Mouse (Mus musculus) midbrain, embryonic 15.5 days (tissue): ENCODE measurements around the gene Dph6. TPM values are rescaled to one million over a fixed set of nuclear protein-coding genes. Genes with fewer than 3 reads are reported as not detected.

Source experiments
- ATAC-seq: fragments of 200-750 bp; cut with Nextera tagmentation; replicated peaks from 2 replicates; pipeline ENCODE4 v1.8.0; 2017; ENCODE audit warnings: moderate TSS enrichment
- H3K27ac ChIP-seq: fragments of 300-500 bp; sonication (generic); 2 replicates; pipeline ENCODE4 v1.5.1; 2015; ENCODE audit warnings: mild to moderate bottlenecking, inconsistent platforms
- H3K27me3 ChIP-seq: fragments of 300-500 bp; sonication (generic); replicated peaks from 2 replicates; pipeline ENCODE4 v1.6.1; 2015; ENCODE audit warnings: inconsistent platforms
- H3K36me3 ChIP-seq: fragments of 300-500 bp; sonication (generic); replicated peaks from 2 replicates; pipeline ENCODE4 v1.6.1; 2015; ENCODE audit warnings: inconsistent platforms
- H3K4me1 ChIP-seq: fragments of 300-500 bp; sonication (generic); 2 replicates; pipeline ENCODE4 v1.6.1; 2015; ENCODE audit warnings: inconsistent platforms
- H3K4me2 ChIP-seq: fragments of 300-500 bp; sonication (generic); 2 replicates; pipeline ENCODE4 v1.6.1; 2015; ENCODE audit warnings: inconsistent platforms, mild to moderate bottlenecking, moderate library complexity
- H3K4me3 ChIP-seq: fragments of 300-500 bp; sonication (generic); 2 replicates; pipeline ENCODE4 v1.5.1; 2015; ENCODE audit warnings: mild to moderate bottlenecking, inconsistent platforms
- H3K9ac ChIP-seq: fragments of 300-500 bp; sonication (generic); 2 replicates; pipeline ENCODE4 v1.6.1; 2015; ENCODE audit warnings: mild to moderate bottlenecking, inconsistent platforms
- H3K9me3 ChIP-seq: fragments of 300-500 bp; sonication (generic); 2 replicates; pipeline ENCODE4 v1.6.1; 2016; ENCODE audit warnings: inconsistent platforms
- WGBS: fragments of 180-500 bp; shearing (Covaris S2); methylation state at CpG from one replicate; pipeline ENCODE4 v1.1.7; 2015; ENCODE audit warnings: mixed read lengths; 5-methylcytosine and 5-hydroxymethylcytosine counted together
- polyA plus RNA-seq: library from polyadenylated mRNA; unstranded; fragments of >200 nt; fragmentation: Nextera tagmentation; extraction: Ambion mirVana; gene quantifications from 2 replicates; pipeline ENCODE4 v1.2.1, GENCODE M21; 2015

Gene Dph6
- 14.0 and 15.1 TPM in 2 replicates for polyA plus RNA-seq

- ATAC-seq = peak; percentile 98
- peaks cover 8% of the 10 kb centered on the region for H3K4me1 ChIP-seq
- H3K4me3 ChIP-seq = peak within 1 kb of the TSS; percentile 84
- under 1% methylated on average over 45 of the region's 45 CpGs for WGBS
- H3K27ac ChIP-seq = peak within 1 kb of the TSS; percentile 94
- no peaks in the 10 kb centered on the region for H3K27me3 ChIP-seq
- H3K9me3 ChIP-seq = no peaks in the 10 kb centered on the region
- no peaks in the 10 kb centered on the region for H3K36me3 ChIP-seq
- H3K4me2 ChIP-seq = peak within 1 kb of the TSS; percentile 66
- H3K9ac ChIP-seq = peak within 1 kb of the TSS; percentile 82
Observed at GRCm38 (mm10) chr2:114654365-114655239, at the start of gene Dph6. Gene Dph6, minus strand, starts transcription at chr2:114654964.

- H3K9me3 ChIP-seq = no peaks in the 10 kb centered on the region
- no peak overlapping the region for H3K4me3 ChIP-seq
- H3K36me3 ChIP-seq = no peaks in the 10 kb centered on the region
- H3K27ac ChIP-seq = no peak overlapping the region
- H3K4me1 ChIP-seq = no peaks in the 10 kb centered on the region
- ATAC-seq = no peak
- 73% methylated on average over 2 of the region's 2 CpGs for WGBS
- H3K4me2 ChIP-seq = no peak overlapping the region
- no peak overlapping the region for H3K9ac ChIP-seq
- H3K27me3 ChIP-seq = no peaks in the 10 kb centered on the region
Observed at GRCm38 (mm10) chr2:114700966-114701685, 46.4 kb upstream of the Dph6 start.

- no peak overlapping the region for H3K4me2 ChIP-seq
- WGBS = 83% methylated on average over 2 of the region's 2 CpGs
- no peaks in the 10 kb centered on the region for H3K36me3 ChIP-seq
Observed at GRCm38 (mm10) chr2:114691607-114692006, 36.8 kb upstream of the Dph6 start.

GRCm38 (mm10) chr2:114687483-114687882, 32.7 kb upstream of the Dph6 start:
- H3K4me3 ChIP-seq = no peak overlapping the region
- no peaks in the 10 kb centered on the region for H3K9me3 ChIP-seq
- H3K4me1 ChIP-seq = no peaks in the 10 kb centered on the region
- no peak for ATAC-seq
- no peak overlapping the region for H3K4me2 ChIP-seq
- WGBS = 74% methylated on average over 1 of the region's 1 CpGs
- no peaks in the 10 kb centered on the region for H3K36me3 ChIP-seq
- no peak overlapping the region for H3K27ac ChIP-seq
- no peak overlapping the region for H3K9ac ChIP-seq
- H3K27me3 ChIP-seq = no peaks in the 10 kb centered on the region

More at GRCm38 (mm10) chr2:114691607-114692006, 36.8 kb upstream of the Dph6 start:
- no peak overlapping the region for H3K4me3 ChIP-seq
- no peaks in the 10 kb centered on the region for H3K27me3 ChIP-seq
- H3K9me3 ChIP-seq = no peaks in the 10 kb centered on the region
- no peak overlapping the region for H3K27ac ChIP-seq
- no peak for ATAC-seq
- H3K9ac ChIP-seq = no peak overlapping the region
- H3K4me1 ChIP-seq = no peaks in the 10 kb centered on the region

GRCm38 (mm10) chr2:114687081-114687480, 32.3 kb upstream of the Dph6 start:
- WGBS = 81% methylated on average over 4 of the region's 4 CpGs

GRCm38 (mm10) chr2:114673831-114674230, 19.1 kb upstream of the Dph6 start:
- no peaks in the 10 kb centered on the region for H3K4me1 ChIP-seq
- H3K9me3 ChIP-seq = no peaks in the 10 kb centered on the region
- no peaks in the 10 kb centered on the region for H3K27me3 ChIP-seq
- H3K9ac ChIP-seq = no peak overlapping the region
- WGBS = 87% methylated on average over 1 of the region's 1 CpGs
- no peak overlapping the region for H3K27ac ChIP-seq
- H3K4me2 ChIP-seq = no peak overlapping the region
- no peak for ATAC-seq
- no peak overlapping the region for H3K4me3 ChIP-seq
- no peaks in the 10 kb centered on the region for H3K36me3 ChIP-seq

More at GRCm38 (mm10) chr2:114687081-114687480, 32.3 kb upstream of the Dph6 start:
- H3K27me3 ChIP-seq = no peaks in the 10 kb centered on the region
- no peak overlapping the region for H3K4me3 ChIP-seq
- no peaks in the 10 kb centered on the region for H3K9me3 ChIP-seq
- H3K9ac ChIP-seq = no peak overlapping the region
- no peaks in the 10 kb centered on the region for H3K36me3 ChIP-seq
- no peak overlapping the region for H3K27ac ChIP-seq
- ATAC-seq = no peak
- H3K4me2 ChIP-seq = no peak overlapping the region
- H3K4me1 ChIP-seq = no peaks in the 10 kb centered on the region

GRCm38 (mm10) chr2:114670983-114671382, 16.2 kb upstream of the Dph6 start:
- no peak overlapping the region for H3K9ac ChIP-seq
- no peak overlapping the region for H3K4me2 ChIP-seq
- WGBS = 92% methylated on average over 3 of the region's 3 CpGs
- H3K4me3 ChIP-seq = no peak overlapping the region
- no peaks in the 10 kb centered on the region for H3K4me1 ChIP-seq
- no peaks in the 10 kb centered on the region for H3K9me3 ChIP-seq
- ATAC-seq = no peak
- H3K27ac ChIP-seq = no peak overlapping the region
- no peaks in the 10 kb centered on the region for H3K27me3 ChIP-seq
- H3K36me3 ChIP-seq = no peaks in the 10 kb centered on the region

GRCm38 (mm10) chr2:114658954-114659353, 4.2 kb upstream of the Dph6 start:
- Histone ChIP-seq H3K9ac (no peak overlapping the region), H3K4me2 (no peak overlapping the region), H3K4me1 (peaks cover 3% of the 10 kb centered on the region), H3K9me3 (no peaks in the 10 kb centered on the region), H3K27me3 (no peaks in the 10 kb centered on the region), H3K27ac (no peak overlapping the region), H3K4me3 (no peak overlapping the region), H3K36me3 (no peaks in the 10 kb centered on the region)
- no peak for ATAC-seq
- WGBS = 87% methylated on average over 2 of the region's 2 CpGs

- no peaks in the 10 kb centered on the region for H3K36me3 ChIP-seq
- no peak for ATAC-seq
- no peak overlapping the region for H3K4me2 ChIP-seq
- H3K4me3 ChIP-seq = no peak overlapping the region
- no peaks in the 10 kb centered on the region for H3K9me3 ChIP-seq
- 40% methylated on average over 5 of the region's 5 CpGs for WGBS
- H3K27me3 ChIP-seq = no peaks in the 10 kb centered on the region
- H3K9ac ChIP-seq = no peak overlapping the region
- H3K27ac ChIP-seq = no peak overlapping the region
- H3K4me1 ChIP-seq = no peaks in the 10 kb centered on the region
Observed at GRCm38 (mm10) chr2:114646240-114646639, 8.5 kb downstream of the Dph6 start.

GRCm38 (mm10) chr2:114643832-114644231, 10.9 kb downstream of the Dph6 start:
- 94% methylated on average over 2 of the region's 2 CpGs for WGBS
- ATAC-seq = no peak
- Histone ChIP-seq H3K4me3 (no peak overlapping the region), H3K27ac (no peak overlapping the region), H3K9ac (no peak overlapping the region), H3K4me2 (no peak overlapping the region), H3K4me1 (no peaks in the 10 kb centered on the region), H3K27me3 (no peaks in the 10 kb centered on the region), H3K9me3 (no peaks in the 10 kb centered on the region), H3K36me3 (no peaks in the 10 kb centered on the region)

GRCm38 (mm10) chr2:114624683-114625082, 30.1 kb downstream of the Dph6 start:
- Histone ChIP-seq H3K36me3 (no peaks in the 10 kb centered on the region), H3K27ac (no peak overlapping the region), H3K4me3 (no peak overlapping the region), H3K4me2 (no peak overlapping the region), H3K9ac (no peak overlapping the region), H3K27me3 (no peaks in the 10 kb centered on the region), H3K9me3 (no peaks in the 10 kb centered on the region), H3K4me1 (peaks cover 3% of the 10 kb centered on the region; the same call in 1 of the 2 replicates)
- ATAC-seq = no peak
- WGBS = 55% methylated on average over 4 of the region's 4 CpGs

GRCm38 (mm10) chr2:114622550-114622939, 32.2 kb downstream of the Dph6 start:
- peak; percentile 81 for ATAC-seq
- H3K9ac ChIP-seq = no peak overlapping the region
- H3K9me3 ChIP-seq = no peaks in the 10 kb centered on the region
- H3K4me1 ChIP-seq = peaks cover 3% of the 10 kb centered on the region; the same call in 1 of the 2 replicates
- 0 out of 2 replicates have a peak, but pooled peaks cover 4% of the 10 kb centered on the region for H3K27me3 ChIP-seq
- H3K27ac ChIP-seq = peak overlapping the region; percentile 69
- no peaks in the 10 kb centered on the region for H3K36me3 ChIP-seq
- peak overlapping the region; percentile 26; the same call in 1 of the 2 replicates for H3K4me2 ChIP-seq
- 4% methylated on average over 2 of the region's 2 CpGs for WGBS
- H3K4me3 ChIP-seq = no peak overlapping the region
